Mouse (Mus musculus): ENCODE results near the gene Gm20388. TPM values are rescaled to one million over a fixed set of nuclear protein-coding genes. Genes with fewer than 3 reads are reported as not detected.

Gene Gm20388
- total and polyA plus RNA-seq, 2 experiments from 2014 or later: 17.3 TPM; not detected in 1

DNA sequence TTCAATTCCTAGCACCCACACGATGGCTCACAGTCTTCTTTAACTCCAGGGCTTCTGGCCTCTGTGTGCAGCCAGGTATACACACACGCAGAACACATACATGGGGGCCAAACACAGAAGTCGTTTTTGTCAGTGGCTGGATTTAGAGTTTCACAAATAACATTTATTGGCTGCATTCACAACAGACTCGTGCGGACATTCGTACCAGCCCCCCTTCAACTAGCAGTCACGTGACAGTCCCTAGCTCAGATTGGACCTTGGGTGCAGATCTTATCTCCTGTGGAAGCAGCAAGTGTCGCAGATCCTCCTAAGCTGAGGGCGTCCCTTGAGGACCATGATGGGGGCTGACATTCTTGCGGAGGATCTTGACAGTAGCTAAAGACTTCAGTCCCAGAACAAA lies 1620.0 kb downstream of the Gm20388 start:
- no peak overlapping the region for H3K4me3 ChIP-seq (ENCODE audit: low read depth, low read length)
- ATAC-seq (ENCODE audit: insufficient read depth, low read depth) (no peak), DNase-seq (ENCODE audit: low spot score) (no peak)
- 0 out of 2 replicates have a peak, but pooled peaks cover 2% of the 10 kb centered on the region for H3K4me1 ChIP-seq (ENCODE audit: control insufficient read depth, insufficient read depth)
- H3K27ac ChIP-seq (ENCODE audit: low read depth): no peak overlapping the region
- no peaks in the 10 kb centered on the region for H3K9me3 ChIP-seq (replicated peaks; ENCODE audit: control insufficient read depth, low read length)
- H3K27me3 ChIP-seq (ENCODE audit: control insufficient read depth, insufficient read depth, low read length): peaks cover 5% of the 10 kb centered on the region; the same call in 1 of the 2 replicates
- WGBS: 71% methylated on average over 10 of the region's 10 CpGs
- H3K9ac ChIP-seq (replicated peaks; ENCODE audit: low read depth, low read length): no peak overlapping the region
- no peaks in the 10 kb centered on the region for H3K36me3 ChIP-seq (replicated peaks; ENCODE audit: control insufficient read depth, insufficient read depth, low read length)
- no peak for TF ChIP-seq EP300 (IDR thresholded peaks at IDR 0.05; ENCODE audit: low read depth)
- no peak for TF ChIP-seq CTCF (IDR thresholded peaks at IDR 0.05; ENCODE audit: low read depth)
- H3K4me2 ChIP-seq (ENCODE audit: low read depth, low read length): no peak overlapping the region

DNA sequence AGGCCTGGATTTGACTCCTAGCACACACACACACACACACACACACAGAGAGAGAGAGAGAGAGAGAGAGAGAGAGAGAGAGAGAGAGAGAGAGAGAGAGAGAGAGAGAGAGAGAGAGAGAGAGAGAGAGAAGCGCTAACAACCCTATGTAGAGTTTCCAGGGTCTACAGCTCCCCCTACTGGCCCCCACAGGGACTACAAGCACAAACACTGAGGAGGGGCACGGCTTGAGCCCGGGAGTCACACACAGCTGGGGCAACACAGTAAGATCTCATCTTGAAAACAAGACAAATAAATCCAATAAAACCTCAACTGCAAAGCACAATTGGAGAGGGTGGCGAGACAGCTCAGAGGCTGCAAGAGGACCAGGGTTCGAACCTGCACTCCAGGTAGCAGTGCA lies 1621.7 kb downstream of the Gm20388 start:
- no peak overlapping the region for H3K4me2 ChIP-seq (ENCODE audit: low read depth, low read length)
- WGBS: 52% methylated on average over 5 of the region's 5 CpGs

DNA sequence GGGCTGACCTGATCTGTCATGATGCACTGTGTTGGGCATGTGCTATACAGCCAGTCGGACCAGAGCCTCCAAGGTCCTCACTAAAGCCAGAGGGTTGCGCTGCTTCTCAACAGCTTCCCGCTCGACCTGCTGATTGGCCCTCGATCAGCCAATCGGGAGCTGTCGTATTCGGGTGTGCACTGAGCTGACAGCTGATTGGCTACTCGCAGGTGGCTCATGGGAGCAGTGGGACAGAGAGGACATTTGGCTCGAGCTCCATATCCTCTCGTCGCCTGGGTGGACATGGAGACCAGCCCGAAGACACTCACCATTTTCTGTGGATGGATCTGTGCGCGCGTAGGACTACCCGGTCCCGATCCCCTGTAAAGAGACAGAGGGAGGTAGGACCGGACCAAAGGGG lies 1631.2 kb downstream of the Gm20388 start:
- no peak overlapping the region for H3K4me2 ChIP-seq (ENCODE audit: low read depth, low read length)
- DNase-seq (ENCODE audit: low spot score) (no peak), ATAC-seq (ENCODE audit: insufficient read depth, low read depth) (no peak)
- TF ChIP-seq CTCF (IDR thresholded peaks at IDR 0.05; ENCODE audit: low read depth): no peak
- no peak for TF ChIP-seq EP300 (IDR thresholded peaks at IDR 0.05; ENCODE audit: low read depth)
- H3K36me3 ChIP-seq (replicated peaks; ENCODE audit: control insufficient read depth, insufficient read depth, low read length): no peaks in the 10 kb centered on the region
- H3K27ac ChIP-seq (ENCODE audit: low read depth): no peak overlapping the region
- H3K9ac ChIP-seq (replicated peaks; ENCODE audit: low read depth, low read length): no peak overlapping the region
- WGBS: 68% methylated on average over 19 of the region's 19 CpGs
- no peaks in the 10 kb centered on the region for H3K9me3 ChIP-seq (replicated peaks; ENCODE audit: control insufficient read depth, low read length)
- no peaks in the 10 kb centered on the region for H3K4me1 ChIP-seq (ENCODE audit: control insufficient read depth, insufficient read depth)
- no peak overlapping the region for H3K4me3 ChIP-seq (ENCODE audit: low read depth, low read length)
- 0 out of 2 replicates have a peak, but pooled peaks cover 26% of the 10 kb centered on the region for H3K27me3 ChIP-seq (ENCODE audit: control insufficient read depth, insufficient read depth, low read length)

More for the DNA sequence above, 1621.7 kb downstream of the Gm20388 start:
- DNase-seq (ENCODE audit: low spot score) (no peak), ATAC-seq (ENCODE audit: insufficient read depth, low read depth) (no peak)
- Histone ChIP-seq H3K27ac (ENCODE audit: low read depth) (no peak overlapping the region), H3K4me3 (ENCODE audit: low read depth, low read length) (no peak overlapping the region), H3K4me1 (ENCODE audit: control insufficient read depth, insufficient read depth) (no peaks in the 10 kb centered on the region), H3K36me3 (replicated peaks; ENCODE audit: control insufficient read depth, insufficient read depth, low read length) (no peaks in the 10 kb centered on the region), H3K9me3 (replicated peaks; ENCODE audit: control insufficient read depth, low read length) (no peaks in the 10 kb centered on the region), H3K27me3 (ENCODE audit: control insufficient read depth, insufficient read depth, low read length) (peaks cover 5% of the 10 kb centered on the region; the same call in 1 of the 2 replicates), H3K9ac (replicated peaks; ENCODE audit: low read depth, low read length) (no peak overlapping the region)
- TF ChIP-seq EP300 (IDR thresholded peaks at IDR 0.05; ENCODE audit: low read depth) (no peak), CTCF (IDR thresholded peaks at IDR 0.05; ENCODE audit: low read depth) (peak; percentile 48)

DNA sequence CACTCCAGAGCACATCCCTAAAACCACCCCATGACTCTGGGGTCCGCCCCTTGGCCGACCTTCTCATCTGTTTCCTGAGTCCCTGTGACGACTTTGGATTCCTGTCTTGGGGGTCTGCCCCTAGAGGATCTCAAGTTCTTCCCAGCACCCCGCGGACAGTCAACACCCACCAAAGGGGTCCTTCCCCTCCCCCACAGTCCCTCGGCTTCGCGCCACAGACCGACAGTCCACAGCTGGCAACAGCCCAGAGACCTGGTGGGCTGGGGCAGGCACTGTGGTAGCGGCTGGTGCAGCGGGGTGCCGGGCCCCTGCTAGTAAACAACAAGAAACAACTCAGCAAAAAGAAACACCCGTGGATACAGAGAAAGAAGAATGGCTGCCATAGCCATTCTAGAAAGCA lies 1632.3 kb downstream of the Gm20388 start:
- DNase-seq (ENCODE audit: low spot score): no peak
- no peak overlapping the region for H3K4me3 ChIP-seq (ENCODE audit: low read depth, low read length)
- no peak overlapping the region for H3K27ac ChIP-seq (ENCODE audit: low read depth)
- no peak overlapping the region for H3K4me2 ChIP-seq (ENCODE audit: low read depth, low read length)
- 0 out of 2 replicates have a peak, but pooled peaks cover 26% of the 10 kb centered on the region for H3K27me3 ChIP-seq (ENCODE audit: control insufficient read depth, insufficient read depth, low read length)
- ATAC-seq (ENCODE audit: insufficient read depth, low read depth): no peak
- no peaks in the 10 kb centered on the region for H3K9me3 ChIP-seq (replicated peaks; ENCODE audit: control insufficient read depth, low read length)
- no peaks in the 10 kb centered on the region for H3K4me1 ChIP-seq (ENCODE audit: control insufficient read depth, insufficient read depth)
- H3K9ac ChIP-seq (replicated peaks; ENCODE audit: low read depth, low read length): no peak overlapping the region
- no peaks in the 10 kb centered on the region for H3K36me3 ChIP-seq (replicated peaks; ENCODE audit: control insufficient read depth, insufficient read depth, low read length)
- TF ChIP-seq EP300 (IDR thresholded peaks at IDR 0.05; ENCODE audit: low read depth): no peak
- no peak for TF ChIP-seq CTCF (IDR thresholded peaks at IDR 0.05; ENCODE audit: low read depth)
- 60% methylated on average over 13 of the region's 13 CpGs for WGBS

DNA sequence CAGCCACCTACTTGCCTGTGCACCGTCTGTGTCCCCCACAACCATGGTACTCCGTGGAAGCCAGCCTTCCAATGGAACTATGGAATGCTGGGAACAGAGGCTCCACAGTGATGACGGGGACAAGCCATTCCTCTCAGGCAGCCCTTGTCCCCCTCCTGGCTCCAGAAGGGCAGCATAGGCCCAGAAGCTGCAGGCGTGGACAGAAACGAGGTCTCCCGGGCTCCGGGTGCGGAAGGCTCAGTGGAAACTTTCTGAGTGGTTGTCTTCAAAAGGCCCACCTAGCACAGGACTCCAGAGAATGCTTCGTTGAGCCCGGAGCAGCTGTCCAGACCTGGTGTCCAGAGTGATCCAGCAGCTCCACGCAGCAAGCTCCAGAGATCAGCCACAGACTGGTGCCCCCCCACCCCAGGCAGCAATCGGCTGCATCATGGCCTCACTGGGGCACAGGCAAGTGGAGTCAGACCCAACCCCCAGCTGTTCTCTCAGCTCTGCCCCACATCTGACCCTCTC lies 1633.7 kb downstream of the Gm20388 start, which contains the start of gene 1700018B08Rik:
Gene 1700018B08Rik (minus strand): TSS at position 45 of the 510 bp plus-strand sequence.
- TF ChIP-seq CTCF (IDR thresholded peaks at IDR 0.05; ENCODE audit: low read depth) (no peak), EP300 (IDR thresholded peaks at IDR 0.05; ENCODE audit: low read depth) (no peak)
- no peak within 1 kb of the TSS for H3K4me2 ChIP-seq (ENCODE audit: low read depth, low read length)
- H3K9ac ChIP-seq (replicated peaks; ENCODE audit: low read depth, low read length): no peak within 1 kb of the TSS

DNA sequence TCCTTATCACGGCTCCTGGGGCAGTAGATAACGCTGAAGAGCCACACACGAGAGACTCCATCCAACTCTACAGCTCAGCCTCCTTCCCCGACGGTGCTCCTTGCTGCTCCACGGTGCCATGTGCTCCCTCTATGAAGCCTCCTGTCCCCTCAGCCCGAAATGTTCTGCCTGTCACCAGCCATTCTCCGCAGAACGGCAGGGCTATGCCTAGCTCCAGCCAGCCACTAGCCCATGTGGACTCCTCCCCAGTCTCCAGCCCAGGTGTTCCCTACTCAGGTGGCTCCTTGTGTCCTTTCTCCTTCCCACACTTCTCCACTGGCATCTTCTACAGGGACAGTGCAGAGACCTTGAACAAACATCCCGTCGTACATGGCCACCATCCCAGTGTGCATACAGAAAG lies 1634.3 kb downstream of the Gm20388 start:
- no peak overlapping the region for H3K27ac ChIP-seq (ENCODE audit: low read depth)
- 0 out of 2 replicates have a peak, but pooled peaks cover 17% of the 10 kb centered on the region for H3K27me3 ChIP-seq (ENCODE audit: control insufficient read depth, insufficient read depth, low read length)
- no peak overlapping the region for H3K4me3 ChIP-seq (ENCODE audit: low read depth, low read length)
- no peak overlapping the region for H3K9ac ChIP-seq (replicated peaks; ENCODE audit: low read depth, low read length)
- TF ChIP-seq EP300 (IDR thresholded peaks at IDR 0.05; ENCODE audit: low read depth): no peak
- no peak for TF ChIP-seq CTCF (IDR thresholded peaks at IDR 0.05; ENCODE audit: low read depth)
- H3K4me2 ChIP-seq (ENCODE audit: low read depth, low read length): no peak overlapping the region
- 41% methylated on average over 11 of the region's 11 CpGs for WGBS
- no peaks in the 10 kb centered on the region for H3K9me3 ChIP-seq (replicated peaks; ENCODE audit: control insufficient read depth, low read length)
- no peaks in the 10 kb centered on the region for H3K4me1 ChIP-seq (ENCODE audit: control insufficient read depth, insufficient read depth)
- 0 out of 2 replicates have a peak, but pooled peaks cover 5% of the 10 kb centered on the region for H3K36me3 ChIP-seq (replicated peaks; ENCODE audit: control insufficient read depth, insufficient read depth, low read length)
- DNase-seq (ENCODE audit: low spot score) (no peak), ATAC-seq (ENCODE audit: insufficient read depth, low read depth) (no peak)

More for the DNA sequence above, 1633.7 kb downstream of the Gm20388 start, which contains the start of gene 1700018B08Rik:
- 77% methylated on average over 12 of the region's 12 CpGs for WGBS
- H3K4me3 ChIP-seq (ENCODE audit: low read depth, low read length): no peak within 1 kb of the TSS
- no peak within 1 kb of the TSS for H3K27ac ChIP-seq (ENCODE audit: low read depth)
- no peak for ATAC-seq (ENCODE audit: insufficient read depth, low read depth)
- H3K9me3 ChIP-seq (replicated peaks; ENCODE audit: control insufficient read depth, low read length): no peaks in the 10 kb centered on the region
- DNase-seq (ENCODE audit: low spot score): no peak
- 0 out of 2 replicates have a peak, but pooled peaks cover 1% of the 10 kb centered on the region for H3K36me3 ChIP-seq (replicated peaks; ENCODE audit: control insufficient read depth, insufficient read depth, low read length)
- no peaks in the 10 kb centered on the region for H3K4me1 ChIP-seq (ENCODE audit: control insufficient read depth, insufficient read depth)
- 0 out of 2 replicates have a peak, but pooled peaks cover 23% of the 10 kb centered on the region for H3K27me3 ChIP-seq (ENCODE audit: control insufficient read depth, insufficient read depth, low read length)
